Mouse (Mus musculus): Measurements from ENCODE around the gene Cyp2t4.

The Cyp2t4 gene

DNA sequence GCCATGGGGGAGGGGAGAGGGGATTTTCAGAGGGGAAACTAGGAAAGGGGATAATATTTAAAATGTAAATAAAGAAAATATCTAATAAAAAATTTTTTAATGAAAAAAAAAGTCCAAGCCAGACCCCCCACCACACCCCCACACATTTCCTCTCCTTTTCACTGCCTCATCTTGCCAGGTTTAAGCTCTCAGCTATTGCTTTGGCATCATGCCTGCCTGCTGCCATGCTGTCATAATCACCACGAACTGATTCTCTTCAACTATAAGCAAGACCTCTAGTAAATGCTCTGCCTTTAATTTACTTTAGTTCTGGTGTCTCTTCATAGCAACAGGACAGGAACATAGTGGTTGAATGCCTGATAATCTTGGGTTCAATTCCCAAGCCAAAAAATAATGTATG, 29.0 kb downstream of the Cyp2t4 start:
- no peak for ATAC-seq (ENCODE audit: low TSS enrichment)

DNA sequence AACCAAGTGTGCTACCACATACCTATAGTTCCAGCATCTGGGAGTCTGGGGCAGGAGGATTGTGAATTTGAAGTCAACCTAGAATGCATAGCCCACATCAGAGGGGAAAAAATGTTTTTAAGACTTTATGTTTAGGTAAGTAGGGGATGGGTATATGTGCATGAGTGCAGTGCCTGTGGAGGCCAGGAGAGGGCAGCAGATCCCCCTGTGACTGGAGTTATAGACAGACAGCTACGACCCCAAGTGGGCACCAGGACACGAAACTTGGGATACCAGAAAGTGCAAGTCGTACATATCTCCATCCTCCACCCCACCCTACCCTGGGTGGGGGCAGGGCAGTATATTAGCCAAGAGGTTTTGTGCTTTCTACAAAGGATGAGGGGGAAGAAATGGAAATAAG, 31.4 kb downstream of the Cyp2t4 start:
- ATAC-seq (ENCODE audit: low TSS enrichment): no peak

DNA sequence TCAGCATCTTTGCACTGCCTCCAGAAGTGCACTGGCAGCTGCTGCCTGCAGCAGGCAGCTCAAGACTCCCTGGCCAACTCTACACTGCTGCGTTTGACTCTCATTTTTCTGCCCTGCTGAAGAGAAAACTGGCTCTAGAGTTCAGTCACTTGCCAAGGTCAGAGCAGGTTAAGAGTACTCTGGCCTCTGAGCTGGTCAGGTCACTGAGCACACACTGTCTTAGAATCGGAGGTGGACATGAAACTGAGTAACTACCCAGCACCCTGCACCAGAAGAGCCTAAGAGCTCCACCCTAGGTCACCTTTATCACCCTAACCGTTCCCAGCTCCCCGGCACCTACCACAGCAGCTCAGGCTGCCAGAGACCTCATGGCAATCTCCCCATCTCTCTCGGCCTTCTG, 32.5 kb downstream of the Cyp2t4 start:
- ATAC-seq (ENCODE audit: low TSS enrichment): no peak

DNA sequence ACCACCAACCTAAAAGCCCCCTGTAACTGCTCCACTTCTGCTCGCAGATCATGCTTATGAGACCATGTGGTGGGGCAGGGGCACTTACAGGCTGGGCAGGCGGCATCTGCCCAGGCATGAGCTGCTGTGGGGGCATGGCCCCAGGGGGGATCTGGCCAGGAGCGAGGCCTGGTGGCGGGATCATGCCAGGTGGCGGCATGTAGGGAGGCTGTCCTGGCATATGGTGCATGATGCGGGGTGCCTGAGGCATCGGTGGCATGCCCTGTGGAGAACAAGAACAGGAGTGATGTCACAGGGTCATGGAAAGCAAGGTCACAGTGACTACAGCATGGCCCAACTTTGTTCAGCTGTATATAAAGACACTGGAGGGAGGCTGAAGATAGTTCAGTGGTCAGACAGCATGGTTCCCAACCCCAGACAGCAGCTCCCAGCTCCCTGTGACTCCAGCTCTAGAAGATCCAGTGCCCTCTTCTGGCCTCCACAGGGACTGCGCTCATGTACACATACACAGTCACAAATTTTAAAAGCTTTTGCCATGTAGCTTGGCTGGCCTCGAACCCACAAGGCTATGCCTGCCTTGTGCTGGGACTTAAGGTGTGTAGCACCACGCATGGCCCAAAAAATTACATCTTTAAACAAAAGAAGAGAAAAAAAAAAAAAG, 35.9 kb downstream of the Cyp2t4 start:
- no peak for ATAC-seq (ENCODE audit: low TSS enrichment)

DNA sequence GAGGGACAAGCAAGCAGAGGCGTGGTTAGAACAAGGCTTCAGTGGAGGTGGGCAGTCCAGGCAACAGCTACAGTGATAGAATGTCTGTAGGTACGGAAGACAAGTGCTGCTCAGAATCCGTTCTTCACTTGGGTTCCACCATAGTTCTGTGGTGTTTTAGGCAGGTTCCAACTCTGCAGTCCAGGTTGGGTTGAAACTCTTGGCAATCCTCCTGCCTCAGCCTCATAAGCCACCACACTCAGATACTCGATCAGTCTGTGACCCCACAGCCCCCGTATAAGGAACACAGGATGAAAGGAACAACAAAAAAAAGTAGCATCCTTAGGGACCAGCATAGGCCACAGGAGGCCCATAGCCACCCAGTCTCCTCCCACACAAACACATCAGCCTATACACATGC, 38.9 kb downstream of the Cyp2t4 start:
- ATAC-seq (ENCODE audit: low TSS enrichment): no peak

DNA sequence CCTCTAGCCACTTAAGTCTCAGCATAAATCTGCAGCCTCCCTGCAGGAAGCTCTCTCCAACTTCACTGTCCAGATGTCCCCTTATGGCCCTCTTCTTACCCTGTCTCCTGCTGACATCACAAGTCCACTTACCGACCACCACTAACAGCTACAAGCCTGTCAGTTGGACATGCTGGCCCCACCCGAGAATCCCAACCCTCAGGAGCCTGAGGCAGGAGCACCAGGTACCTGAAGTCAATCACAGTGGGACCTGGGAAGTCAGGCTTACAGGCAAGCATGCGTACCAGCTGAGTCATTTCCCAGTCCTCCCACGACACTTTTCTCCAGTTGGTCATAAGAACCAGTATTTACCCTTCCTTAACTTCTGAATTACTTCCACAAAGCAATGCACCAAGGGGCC, 40.2 kb downstream of the Cyp2t4 start:
- no peak for ATAC-seq (ENCODE audit: low TSS enrichment)

DNA sequence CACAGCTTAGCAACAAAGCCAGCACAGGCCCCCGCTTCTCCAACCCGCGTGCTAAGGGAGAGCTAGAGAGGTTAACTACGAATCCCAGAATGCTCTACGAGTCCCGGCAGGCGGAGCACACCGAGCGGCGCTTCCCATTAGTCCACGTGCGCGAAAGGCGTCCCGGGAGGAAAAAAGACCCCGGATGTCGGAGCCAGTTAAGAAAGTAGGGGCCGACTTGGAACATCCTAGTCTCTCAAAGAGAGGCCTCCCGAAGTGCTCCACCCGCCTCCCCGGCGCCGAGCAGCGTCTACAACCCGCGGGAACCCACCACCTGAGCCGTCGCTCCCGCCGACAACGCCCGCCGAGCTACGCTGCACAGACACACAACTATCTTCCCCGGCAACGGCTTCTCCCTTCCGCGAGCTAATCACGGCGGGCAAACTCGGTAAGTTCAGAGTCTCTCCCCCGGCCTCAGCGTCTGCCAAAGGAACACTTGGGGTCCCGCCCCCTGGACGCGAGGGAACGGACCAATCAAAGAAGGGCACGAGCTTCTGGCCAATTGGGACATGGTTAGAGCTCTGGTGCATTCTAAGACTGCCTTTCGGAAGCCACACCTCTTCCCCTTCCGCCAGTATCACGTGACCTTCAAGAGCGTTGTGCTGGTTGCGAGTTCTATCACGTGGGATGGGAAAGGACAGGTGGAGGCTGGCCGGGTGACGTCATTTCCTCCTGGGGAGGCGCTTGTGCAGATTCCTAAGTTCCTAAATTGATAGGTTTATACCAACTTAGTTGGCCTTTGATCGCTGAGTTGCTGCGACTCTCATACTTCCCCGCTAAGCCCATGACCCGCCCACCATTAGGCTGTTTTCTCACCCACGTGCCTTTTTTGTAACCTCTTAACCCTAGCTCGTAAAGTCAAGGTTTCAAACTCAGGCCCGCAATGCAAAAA, 42.4 kb downstream of the Cyp2t4 start, which contains the start of the genes BC024978 and Snrpa:
TSS of gene BC024978 (plus strand) at position 101 of the 931 bp plus-strand sequence.
TSS of gene Snrpa (minus strand) at position 591 of the 931 bp plus-strand sequence.
- ATAC-seq (ENCODE audit: low TSS enrichment): peak; percentile 96

DNA sequence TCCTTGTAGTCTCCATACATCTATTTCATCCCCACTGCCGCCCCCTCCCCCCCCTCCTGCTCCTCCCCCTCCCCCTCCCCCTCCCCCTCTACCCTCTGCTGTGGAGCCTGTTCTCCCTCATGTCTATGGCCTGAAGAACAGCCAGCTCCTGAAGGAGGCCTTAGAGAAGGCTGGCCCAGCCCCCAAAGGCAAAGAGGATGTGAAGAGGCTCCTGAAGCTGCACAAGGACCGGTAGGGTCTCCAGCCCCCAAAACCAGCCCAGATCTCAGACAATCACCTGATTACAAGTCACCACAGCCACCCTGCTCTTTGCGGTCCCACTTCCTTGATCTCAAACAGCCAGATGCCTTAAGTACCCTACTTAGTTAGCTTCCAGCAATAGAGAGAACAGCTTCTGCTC, 43.6 kb downstream of the Cyp2t4 start:
- ATAC-seq (ENCODE audit: low TSS enrichment): no peak

DNA sequence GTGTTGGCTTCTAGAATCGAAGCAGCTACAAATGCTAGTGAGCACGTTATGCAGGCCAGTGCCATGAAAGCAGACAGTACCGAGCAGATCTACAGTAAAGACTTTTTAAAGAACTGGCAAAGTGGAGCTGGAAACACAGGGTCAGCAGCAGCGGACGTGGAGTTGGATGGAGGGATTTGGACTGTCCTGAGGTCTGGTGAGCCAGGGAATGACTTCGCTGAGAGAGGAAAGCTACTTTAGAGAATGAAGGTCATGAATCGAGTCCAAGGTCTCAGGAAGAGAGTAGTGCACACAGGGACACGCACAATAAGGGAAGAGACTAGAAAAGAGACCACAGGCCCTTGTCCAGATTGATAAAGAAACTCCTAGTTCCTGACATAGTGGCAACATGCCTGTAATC, 44.1 kb downstream of the Cyp2t4 start:
- ATAC-seq (ENCODE audit: low TSS enrichment): no peak

DNA sequence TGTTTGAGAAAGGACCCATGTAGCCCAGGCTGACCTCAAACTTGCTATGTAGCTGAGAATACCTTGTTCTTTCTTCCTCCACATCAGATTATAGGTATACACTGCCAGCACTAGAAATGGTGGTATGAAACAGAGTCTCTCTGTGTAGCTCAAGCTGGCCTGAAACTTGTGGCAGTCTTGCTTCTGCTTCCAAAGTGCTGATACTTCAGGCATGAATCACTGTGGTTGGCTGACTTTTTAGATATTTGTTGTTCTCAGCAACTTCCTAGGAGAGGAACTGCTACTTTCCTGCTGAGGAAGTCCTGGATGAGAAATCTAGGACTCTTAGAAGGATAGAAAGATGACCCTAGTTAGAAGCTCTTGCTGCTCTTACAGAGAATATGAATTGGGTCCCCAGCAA, 44.8 kb downstream of the Cyp2t4 start:
- no peak for ATAC-seq (ENCODE audit: low TSS enrichment)

DNA sequence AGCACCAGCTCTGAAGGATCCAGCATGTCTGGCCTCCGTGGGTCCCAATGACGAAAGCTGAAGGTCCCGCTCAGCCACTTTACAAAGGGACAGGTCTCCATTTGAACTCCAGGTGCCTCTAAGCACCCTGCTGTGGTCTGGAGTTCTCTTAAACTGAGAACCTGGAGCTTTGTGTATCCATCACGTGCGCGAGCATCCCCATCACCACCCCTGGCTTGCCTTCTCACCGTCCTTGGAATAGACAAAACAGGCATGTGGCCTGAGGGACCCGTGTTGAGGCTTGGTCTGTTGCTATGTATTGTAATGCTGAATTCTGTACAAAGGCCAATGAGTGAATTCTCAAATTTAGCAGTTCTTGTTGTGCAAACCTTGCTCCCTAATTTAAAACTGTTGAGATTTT, 45.3 kb downstream of the Cyp2t4 start:
- ATAC-seq (ENCODE audit: low TSS enrichment): no peak

DNA sequence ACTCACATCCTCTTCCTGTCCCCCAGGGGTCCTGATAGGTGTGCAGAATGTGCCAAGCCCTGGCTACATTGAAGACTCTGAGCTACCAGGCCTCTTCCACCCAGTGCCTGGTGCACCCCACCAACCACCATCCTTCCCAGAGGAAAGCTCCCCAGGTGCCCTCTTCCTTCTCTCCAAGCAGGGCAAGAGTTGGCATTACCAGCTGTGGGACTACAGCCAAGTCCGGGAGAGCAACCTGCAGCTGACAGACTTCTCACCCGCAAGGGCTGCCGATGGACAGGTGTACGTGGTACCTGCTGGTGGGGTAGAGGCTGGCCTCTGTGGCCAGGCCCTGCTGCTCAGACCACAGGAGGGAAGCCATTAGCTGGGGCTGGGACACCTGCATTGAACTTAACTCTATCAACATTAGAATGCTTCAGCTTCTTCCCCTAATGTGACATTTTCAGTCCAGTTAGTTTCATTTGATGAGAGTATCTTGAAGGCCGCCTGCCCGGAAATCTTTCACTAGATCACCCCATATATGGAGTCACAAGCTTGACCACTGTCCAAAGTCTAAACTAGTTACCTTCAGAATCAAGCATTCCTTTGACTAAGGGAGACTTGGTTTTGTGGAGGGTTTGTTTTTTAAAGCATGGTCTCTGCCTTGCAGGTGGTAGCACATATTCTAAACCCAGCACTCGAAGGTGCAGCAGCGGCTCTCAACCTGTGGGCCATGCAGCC, 50.4 kb downstream of the Cyp2t4 start:
- no peak for ATAC-seq (ENCODE audit: low TSS enrichment)

Measured in frontal cortex, adult (tissue).